Mouse (Mus musculus): Measurements from ENCODE around the gene Ece1. TPM values are rescaled to one million over a fixed set of nuclear protein-coding genes. Genes with fewer than 3 reads are reported as not detected.
A peak's percentile ranks its signal among the peaks of the same experiment; 100 is the strongest.

Gene Ece1
- polyA plus RNA-seq, 1 experiment from 2014 or later: 118 TPM

- H3K4me3 ChIP-seq: peak overlapping the region; percentile 98
- peaks cover 20% of the 10 kb centered on the region for H3K36me3 ChIP-seq
- peak; percentile 98 for DNase-seq (ENCODE audit: low spot score)
- peak overlapping the region; percentile 98 for H3K27ac ChIP-seq
- WGBS: 1% methylated on average over 58 of the region's 59 CpGs
- peaks cover 43% of the 10 kb centered on the region for H3K4me1 ChIP-seq
- H3K27me3 ChIP-seq (ENCODE audit: insufficient read depth, poor library complexity, severe bottlenecking): peaks cover 19% of the 10 kb centered on the region; the same call in 1 of the 2 replicates
- no peaks in the 10 kb centered on the region for H3K9me3 ChIP-seq
Observed at GRCm38 (mm10) chr4:137993291-137993758, 131.3 kb downstream of the Ece1 start.

DNA sequence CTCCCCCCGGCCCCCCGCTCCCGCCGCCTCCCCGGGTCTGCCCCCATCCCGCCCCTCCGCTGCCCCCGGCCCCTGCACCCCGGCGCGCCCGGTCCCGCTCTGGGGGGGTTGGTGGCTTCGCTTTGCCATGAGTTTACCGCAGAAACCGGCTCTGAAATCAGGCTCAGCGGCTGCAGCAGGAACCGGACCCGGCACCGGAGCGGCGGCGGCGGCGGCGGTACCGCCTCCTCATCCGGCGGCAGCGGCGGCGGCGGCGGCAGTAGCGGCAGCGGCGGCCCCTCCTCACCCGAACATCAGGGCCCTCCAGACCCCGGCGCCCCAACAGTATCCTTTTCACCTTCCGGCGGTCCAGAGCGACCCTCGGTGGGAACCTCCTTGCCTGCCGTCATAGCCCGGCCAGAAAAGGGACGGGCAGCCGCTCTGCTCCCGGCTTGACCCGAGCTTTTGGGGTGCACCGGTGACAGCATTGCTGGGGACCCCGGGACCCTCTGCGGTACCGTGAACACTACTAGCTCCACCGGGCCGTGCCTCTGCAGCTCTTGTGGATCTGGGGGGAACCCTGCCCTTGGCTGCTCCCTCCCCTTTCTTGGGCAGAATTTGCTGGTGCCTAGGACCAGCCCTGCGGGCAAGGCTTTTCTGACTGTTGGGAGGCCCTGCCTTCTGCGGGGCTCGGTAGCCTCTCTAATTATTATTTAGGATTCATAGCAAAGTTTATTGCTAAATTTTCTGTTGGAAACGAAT, 132.0 kb downstream of the Ece1 start:
- peaks cover 18% of the 10 kb centered on the region; the same call in 1 of the 2 replicates for H3K27me3 ChIP-seq (ENCODE audit: insufficient read depth, poor library complexity, severe bottlenecking)
- under 1% methylated on average over 48 of the region's 60 CpGs for WGBS
- peak overlapping the region; percentile 98 for H3K4me3 ChIP-seq
- H3K9me3 ChIP-seq: no peaks in the 10 kb centered on the region
- H3K4me1 ChIP-seq: peaks cover 43% of the 10 kb centered on the region
- DNase-seq (ENCODE audit: low spot score): peak; percentile 77
- peaks cover 26% of the 10 kb centered on the region for H3K36me3 ChIP-seq
- peak overlapping the region; percentile 98 for H3K27ac ChIP-seq

- H3K27me3 ChIP-seq (ENCODE audit: insufficient read depth, poor library complexity, severe bottlenecking): peaks cover 13% of the 10 kb centered on the region; the same call in 1 of the 2 replicates
- H3K27ac ChIP-seq: peak overlapping the region; percentile 98
- peak overlapping the region; percentile 98 for H3K4me3 ChIP-seq
- DNase-seq (ENCODE audit: low spot score): no peak
- H3K36me3 ChIP-seq: peaks cover 34% of the 10 kb centered on the region
- 43% methylated on average over 12 of the region's 12 CpGs for WGBS
- H3K9me3 ChIP-seq: no peaks in the 10 kb centered on the region
- H3K4me1 ChIP-seq: peaks cover 43% of the 10 kb centered on the region
Observed at GRCm38 (mm10) chr4:137994562-137995336, 132.7 kb downstream of the Ece1 start.

GRCm38 (mm10) chr4:137995399-137995798, 133.4 kb downstream of the Ece1 start:
- peaks cover 13% of the 10 kb centered on the region; the same call in 1 of the 2 replicates for H3K27me3 ChIP-seq (ENCODE audit: insufficient read depth, poor library complexity, severe bottlenecking)
- DNase-seq (ENCODE audit: low spot score): no peak
- no peak overlapping the region for H3K27ac ChIP-seq
- 64% methylated on average over 12 of the region's 12 CpGs for WGBS
- H3K9me3 ChIP-seq: no peaks in the 10 kb centered on the region
- H3K4me3 ChIP-seq: peak overlapping the region; percentile 98
- peaks cover 39% of the 10 kb centered on the region for H3K36me3 ChIP-seq
- peaks cover 48% of the 10 kb centered on the region for H3K4me1 ChIP-seq

DNA sequence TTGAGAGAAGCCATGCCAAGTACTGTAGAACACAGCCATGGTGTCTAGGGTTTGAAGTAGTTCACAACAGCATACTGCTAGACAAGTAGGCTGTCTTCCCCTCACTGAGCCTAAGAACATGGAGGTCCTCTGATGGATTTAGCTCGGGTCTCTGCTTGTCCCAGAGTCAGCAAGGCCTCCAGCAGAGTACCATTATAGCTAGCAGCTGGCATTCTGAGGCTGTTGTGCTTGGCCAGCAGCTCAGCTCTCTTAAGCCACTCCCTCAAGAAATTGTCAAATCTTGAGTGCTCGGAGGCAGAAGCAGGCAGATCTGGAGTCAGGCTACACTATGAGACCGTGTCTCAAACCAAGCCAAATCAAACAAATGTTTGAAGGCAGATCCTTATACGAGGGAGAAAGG, 136.2 kb downstream of the Ece1 start:
- WGBS: 82% methylated on average over 4 of the region's 4 CpGs
- H3K4me3 ChIP-seq: no peak overlapping the region
- no peaks in the 10 kb centered on the region for H3K27me3 ChIP-seq (ENCODE audit: insufficient read depth, poor library complexity, severe bottlenecking)
- no peak for DNase-seq (ENCODE audit: low spot score)
- H3K36me3 ChIP-seq: peaks cover 61% of the 10 kb centered on the region
- no peak overlapping the region for H3K27ac ChIP-seq
- peaks cover 42% of the 10 kb centered on the region for H3K4me1 ChIP-seq
- no peaks in the 10 kb centered on the region for H3K9me3 ChIP-seq

- peak; percentile 80 for DNase-seq (ENCODE audit: low spot score)
- Histone ChIP-seq H3K9me3 (no peaks in the 10 kb centered on the region), H3K27ac (no peak overlapping the region), H3K36me3 (peaks cover 81% of the 10 kb centered on the region), H3K4me1 (peaks cover 37% of the 10 kb centered on the region), H3K4me3 (no peak overlapping the region), H3K27me3 (ENCODE audit: insufficient read depth, poor library complexity, severe bottlenecking) (no peaks in the 10 kb centered on the region)
- 42% methylated on average over 7 of the region's 7 CpGs for WGBS
Observed at GRCm38 (mm10) chr4:138000682-138001081, 138.6 kb downstream of the Ece1 start.

GRCm38 (mm10) chr4:138003909-138004610, 142.0 kb downstream of the Ece1 start:
- no peaks in the 10 kb centered on the region for H3K9me3 ChIP-seq
- no peak overlapping the region for H3K27ac ChIP-seq
- no peaks in the 10 kb centered on the region for H3K27me3 ChIP-seq (ENCODE audit: insufficient read depth, poor library complexity, severe bottlenecking)
- H3K36me3 ChIP-seq: peaks cover 79% of the 10 kb centered on the region
- no peak overlapping the region for H3K4me3 ChIP-seq
- WGBS: 88% methylated on average over 11 of the region's 11 CpGs
- peaks cover 19% of the 10 kb centered on the region for H3K4me1 ChIP-seq
- no peak for DNase-seq (ENCODE audit: low spot score)

DNA sequence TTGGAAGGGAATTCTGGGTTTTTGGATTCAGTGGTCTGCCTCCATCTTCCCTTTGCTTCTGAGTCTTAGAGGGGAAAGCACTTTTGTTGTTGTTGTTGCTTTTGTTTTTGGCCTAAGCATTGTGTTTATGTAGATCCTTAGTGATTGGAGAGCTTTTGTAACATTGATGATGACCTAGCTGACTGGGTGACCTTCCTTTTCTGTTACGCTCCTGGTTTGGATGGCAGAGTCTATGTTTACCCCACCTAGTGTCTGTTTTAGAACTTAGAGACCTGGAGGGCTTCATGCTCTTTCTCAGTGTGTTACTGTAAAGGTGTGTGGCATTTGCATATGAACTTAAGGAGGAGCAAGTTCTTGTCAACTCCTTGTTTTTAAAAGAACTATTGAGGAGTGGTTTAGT, 143.7 kb downstream of the Ece1 start:
- H3K4me3 ChIP-seq: no peak overlapping the region
- no peak for DNase-seq (ENCODE audit: low spot score)
- 89% methylated on average over 1 of the region's 1 CpGs for WGBS
- H3K9me3 ChIP-seq: no peaks in the 10 kb centered on the region
- H3K27ac ChIP-seq: no peak overlapping the region
- peaks cover 11% of the 10 kb centered on the region for H3K4me1 ChIP-seq
- H3K36me3 ChIP-seq: peaks cover 80% of the 10 kb centered on the region
- H3K27me3 ChIP-seq (ENCODE audit: insufficient read depth, poor library complexity, severe bottlenecking): no peaks in the 10 kb centered on the region

DNA sequence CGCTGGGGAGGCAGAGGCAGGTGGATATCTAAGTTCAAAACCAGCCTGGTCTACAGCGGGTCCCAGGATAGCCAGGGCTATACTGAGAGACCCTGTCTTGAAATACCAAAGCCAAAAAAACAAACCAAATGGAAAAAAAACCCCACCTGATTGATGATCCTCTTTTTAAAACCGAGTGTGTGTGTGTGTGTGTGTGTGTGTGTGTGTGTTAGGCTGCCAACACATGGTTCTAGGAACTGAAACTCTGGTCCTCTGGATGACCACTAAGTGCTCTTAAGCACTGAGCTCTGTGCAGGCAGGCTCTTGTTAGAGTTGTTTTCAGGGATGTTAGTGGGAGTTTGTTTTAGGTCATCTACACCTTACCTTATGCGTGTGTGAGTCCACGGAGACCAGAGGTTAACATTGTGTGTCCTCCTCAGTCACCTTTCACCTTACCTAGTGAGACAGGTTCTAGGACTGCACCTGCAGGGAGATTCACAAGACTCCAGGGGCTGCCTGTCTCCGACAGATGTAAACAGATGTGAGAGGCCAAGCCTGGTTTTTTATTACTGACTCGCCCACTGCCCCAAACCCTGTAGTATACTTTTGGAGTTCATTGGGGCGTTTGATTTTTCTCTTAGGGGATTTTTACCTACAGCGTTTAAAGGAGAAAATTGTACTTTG, 145.0 kb downstream of the Ece1 start:
- H3K4me1 ChIP-seq: peaks cover 8% of the 10 kb centered on the region
- no peaks in the 10 kb centered on the region for H3K27me3 ChIP-seq (ENCODE audit: insufficient read depth, poor library complexity, severe bottlenecking)
- no peak for DNase-seq (ENCODE audit: low spot score)
- H3K27ac ChIP-seq: no peak overlapping the region
- no peak overlapping the region for H3K4me3 ChIP-seq
- WGBS: 91% methylated on average over 9 of the region's 9 CpGs
- H3K36me3 ChIP-seq: peaks cover 84% of the 10 kb centered on the region
- H3K9me3 ChIP-seq: no peaks in the 10 kb centered on the region

DNA sequence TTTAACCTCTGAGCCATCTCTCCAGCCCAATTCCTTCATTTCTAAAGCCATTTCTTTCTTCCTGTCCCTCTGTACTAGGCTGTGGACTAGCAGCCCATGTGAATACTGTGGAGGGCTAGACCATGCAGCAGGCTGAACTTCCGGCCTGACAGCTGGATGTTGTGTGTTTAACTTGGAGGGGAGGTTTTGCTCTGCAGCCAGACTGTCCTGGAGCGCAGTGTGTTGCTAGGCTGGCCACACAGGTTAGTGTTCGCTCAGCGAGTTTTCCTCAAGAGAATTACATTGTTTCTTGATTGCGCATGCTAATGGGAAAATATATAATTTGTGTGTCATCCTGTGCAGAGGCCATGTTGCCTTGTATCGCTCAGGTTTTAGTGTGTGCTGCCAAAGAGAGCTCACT, 146.6 kb downstream of the Ece1 start:
- H3K9me3 ChIP-seq: no peaks in the 10 kb centered on the region
- no peaks in the 10 kb centered on the region for H3K27me3 ChIP-seq (ENCODE audit: insufficient read depth, poor library complexity, severe bottlenecking)
- no peak overlapping the region for H3K4me3 ChIP-seq
- H3K27ac ChIP-seq: no peak overlapping the region
- WGBS: 96% methylated on average over 6 of the region's 6 CpGs
- DNase-seq (ENCODE audit: low spot score): no peak
- peaks cover 85% of the 10 kb centered on the region for H3K36me3 ChIP-seq
- peaks cover 8% of the 10 kb centered on the region for H3K4me1 ChIP-seq

DNA sequence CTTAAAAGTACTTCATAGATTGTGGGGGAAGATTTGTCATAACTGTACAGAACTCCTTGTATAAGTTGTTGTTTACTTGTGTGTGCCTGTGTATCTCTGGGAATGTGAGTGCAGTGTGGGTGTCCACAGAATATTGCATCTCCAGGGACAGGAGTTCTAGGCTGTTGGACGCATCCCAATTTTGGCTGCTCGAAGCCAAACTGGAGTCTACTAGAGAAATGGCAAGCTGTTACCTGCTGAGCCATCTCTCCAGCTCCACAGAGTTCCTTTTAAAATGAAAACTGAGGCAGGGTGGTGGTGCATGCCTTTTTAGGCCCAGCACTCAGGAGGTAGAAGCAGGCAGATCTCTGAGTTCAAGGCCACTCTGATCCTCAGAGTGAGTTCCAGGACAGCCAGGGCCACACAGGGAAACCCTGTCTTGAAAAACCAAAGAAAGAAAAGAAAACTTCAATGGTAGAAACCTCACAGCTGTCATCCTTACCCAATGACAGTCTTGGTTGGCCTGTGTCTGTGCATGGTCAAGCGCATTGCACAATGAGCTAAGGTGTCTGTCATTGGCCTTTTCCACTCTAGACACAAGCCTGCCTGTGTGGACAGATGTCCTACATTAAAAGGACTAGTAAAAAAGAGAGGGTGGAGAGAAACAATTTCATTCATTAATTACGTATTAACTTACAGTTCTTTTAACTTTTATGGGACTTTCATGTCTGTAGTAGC, 147.9 kb downstream of the Ece1 start:
- no peak for DNase-seq (ENCODE audit: low spot score)
- WGBS: 98% methylated on average over 4 of the region's 4 CpGs
- H3K27me3 ChIP-seq (ENCODE audit: insufficient read depth, poor library complexity, severe bottlenecking): no peaks in the 10 kb centered on the region
- H3K4me3 ChIP-seq: no peak overlapping the region
- H3K9me3 ChIP-seq: no peaks in the 10 kb centered on the region
- H3K4me1 ChIP-seq: peaks cover under 1% of the 10 kb centered on the region; the same call in 1 of the 2 replicates
- no peak overlapping the region for H3K27ac ChIP-seq
- H3K36me3 ChIP-seq: peaks cover 85% of the 10 kb centered on the region

Measured in heart, embryonic 10.5 days (tissue).